Mouse (Mus musculus) heart, adult 2 months (tissue): ENCODE data around the gene Bace1.

ENCODE experiments used
- CTCF ChIP-seq: fragments of 200-600 bp; IDR thresholded peaks from 2 replicates; pipeline ENCODE4 v1.8.1; 2022; ENCODE audit warnings: antibody characterized with exemption, mild to moderate bottlenecking, moderate library complexity
- EP300 ChIP-seq: fragments of 200-500 bp; IDR thresholded peaks from 2 replicates; pipeline ENCODE4 v1.6.1; 2011; ENCODE audit warnings: low read depth, low read length, control low read depth; ENCODE audit not compliant: insufficient read depth
- POLR2A ChIP-seq: fragments of 200-500 bp; IDR thresholded peaks from 2 replicates; pipeline ENCODE4 v1.6.1; 2011; ENCODE audit warnings: mild to moderate bottlenecking, low read depth, low read length, control low read depth; ENCODE audit not compliant: insufficient read depth

DNA sequence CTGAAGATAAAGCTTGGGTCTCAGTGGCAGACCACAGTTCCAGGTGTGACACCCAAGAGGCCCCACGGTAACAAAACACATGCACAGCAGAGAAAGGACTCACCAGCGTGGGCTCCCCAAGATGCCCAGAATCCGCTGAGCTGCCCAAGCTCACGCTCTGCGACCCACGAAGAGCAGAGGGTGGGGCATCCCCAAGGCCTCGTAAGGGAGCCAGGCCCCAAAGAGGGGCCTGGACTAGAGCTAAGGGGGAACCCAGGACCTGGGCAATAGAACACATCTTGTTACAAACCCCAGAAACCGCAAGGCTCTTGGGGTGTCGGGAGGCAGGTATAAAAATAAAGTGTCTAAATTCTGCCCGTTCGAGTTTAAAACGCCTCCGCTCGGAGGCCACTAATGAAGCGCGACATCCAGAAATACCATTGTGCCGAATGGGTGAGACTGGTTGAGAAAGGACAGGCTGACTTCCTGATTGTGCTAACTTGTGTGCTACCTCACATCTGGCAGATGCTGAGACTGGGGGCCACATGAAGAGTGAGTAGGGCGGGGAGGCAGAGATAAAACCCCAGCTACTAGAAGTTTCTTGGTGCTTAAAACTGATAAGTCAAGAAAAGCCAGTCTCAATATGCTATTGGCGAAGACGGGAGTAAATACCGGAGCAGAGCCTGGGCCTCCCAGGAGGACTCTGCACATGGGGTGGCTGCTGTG lies 35.2 kb upstream of the Bace1 start:
- TF ChIP-seq CTCF (no peak), POLR2A (no peak), EP300 (no peak)
